Mouse (Mus musculus): Measurements from ENCODE around the gene Bcl2l11.

DNA sequence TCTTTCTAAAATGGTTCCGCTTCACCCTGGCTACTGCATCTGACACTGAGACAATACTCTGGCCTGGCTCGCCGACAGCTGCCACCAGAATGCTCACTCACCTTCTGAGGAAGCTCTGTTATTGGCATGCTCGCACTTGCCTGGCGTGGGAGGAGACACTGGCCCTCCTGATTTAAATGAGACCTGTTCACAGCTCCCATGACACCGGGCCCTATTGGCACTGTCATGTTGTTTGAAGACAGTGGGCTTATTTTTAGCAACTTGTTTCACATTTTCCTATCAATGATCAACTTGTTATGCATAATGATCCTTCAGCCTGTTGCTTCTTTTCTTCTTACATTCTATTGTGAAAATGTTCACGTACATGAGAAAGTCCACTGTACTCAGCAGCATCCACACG lies 37.3 kb downstream of the Bcl2l11 start:
- no peak for TF ChIP-seq POLR2A (IDR thresholded peaks at IDR 0.05; ENCODE audit: low read depth, low read length)
- no peak for TF ChIP-seq CTCF (IDR thresholded peaks at IDR 0.05; ENCODE audit: borderline replicate concordance, insufficient read depth, low read length)

Data from embryonic fibroblast, embryonic 13.5 days (primary cell).